Mouse (Mus musculus) kidney, adult 2 months (tissue): ENCODE results near the gene Capza2.

Experiments
- CTCF ChIP-seq: fragments of 200-500 bp; conservative IDR thresholded peaks from 2 replicates; pipeline ENCODE4 v1.5.1; 2011; ENCODE audit warnings: low read depth, mild to moderate bottlenecking, control low read depth, low read length, moderate library complexity, mixed read lengths; ENCODE audit not compliant: insufficient read depth, insufficient read length
- POLR2A ChIP-seq: fragments of 200-500 bp; IDR thresholded peaks from one replicate; pipeline ENCODE4 v1.6.1; 2011; ENCODE audit warnings: low read depth, low read length, control low read depth

DNA sequence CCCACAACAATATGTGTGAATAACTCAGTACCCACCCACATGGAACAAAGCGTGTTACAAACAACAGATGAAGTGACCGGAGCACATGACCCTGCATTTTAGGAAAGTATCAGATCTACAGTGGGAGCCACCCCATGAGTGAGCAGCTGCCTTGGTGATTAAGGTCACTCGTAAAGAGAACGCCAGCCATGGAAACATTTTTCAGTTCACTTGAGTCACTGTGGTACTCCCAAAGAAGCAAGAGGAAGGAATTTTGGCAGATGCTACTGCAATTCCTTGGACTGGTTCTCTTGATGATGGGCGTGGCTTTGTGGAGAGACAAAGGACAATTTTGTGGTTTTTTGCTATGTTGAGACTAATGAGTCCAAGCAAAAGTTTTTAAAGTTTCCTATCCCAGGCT is 4.4 kb upstream of the Capza2 start:
- TF ChIP-seq POLR2A (no peak), CTCF (no peak)
